Mouse (Mus musculus) CH12.LX (cell line): ENCODE measurements around the gene Prkab1.

Source experiments
- CTCF ChIP-seq, 2 experiments: IDR thresholded peaks in 1 of 2; conservative IDR thresholded peaks in 1 of 2; 2 replicates each; pipeline ENCODE4 v1.5.1; 2011 to 2012; ENCODE audit warnings: low read depth in 2 of 2, low read length in 2 of 2, improper control_type of control experiment in 1 of 2, inconsistent platforms in 1 of 2, mild to moderate bottlenecking in 1 of 2, moderate library complexity in 1 of 2
- E2F4 ChIP-seq: IDR thresholded peaks from 2 replicates; pipeline ENCODE4 v1.6.1; 2011; ENCODE audit warnings: low read depth, low read length, improper control_type of control experiment; ENCODE audit not compliant: insufficient replicate concordance
- EP300 ChIP-seq: IDR thresholded peaks from 2 replicates; pipeline ENCODE4 v1.6.1; 2011; ENCODE audit warnings: low read length, improper control_type of control experiment
- MAX ChIP-seq: IDR thresholded peaks from 2 replicates; pipeline ENCODE4 v1.6.1; 2011; ENCODE audit warnings: low read length, improper control_type of control experiment
- NELFE ChIP-seq: IDR thresholded peaks from 2 replicates; pipeline ENCODE4 v1.6.1; 2011; ENCODE audit warnings: low read depth, low read length, improper control_type of control experiment
- POLR2A ChIP-seq: IDR thresholded peaks from 2 replicates; pipeline ENCODE4 v1.6.1; 2011; ENCODE audit warnings: low read depth, mild to moderate bottlenecking, improper control_type of control experiment, low read length
- RAD21 ChIP-seq: IDR thresholded peaks from 2 replicates; pipeline ENCODE4 v1.6.1; 2011; ENCODE audit warnings: low read depth, mild to moderate bottlenecking, low read length, improper control_type of control experiment, moderate library complexity
- ZMIZ1 ChIP-seq: IDR thresholded peaks from 2 replicates; pipeline ENCODE4 v1.6.1; 2012; ENCODE audit warnings: low read depth, mild to moderate bottlenecking, inconsistent platforms, low read length, improper control_type of control experiment

- TF ChIP-seq POLR2A (no peak), RAD21 (no peak), E2F4 (no peak), CTCF (conservative IDR thresholded peaks at IDR 0.05 in 1 of 2, IDR thresholded peaks at IDR 0.05 in 1 of 2; ENCODE audit: low read depth in 2 of 2, low read length in 2 of 2) (no peak), MAX (no peak), NELFE (no peak), ZMIZ1 (no peak), EP300 (no peak)
Measured at GRCm38 (mm10) chr5:116012503-116012902, 11.8 kb downstream of the Prkab1 start.
